Mouse (Mus musculus) limb, embryonic 11.5 days (tissue): Measurements from ENCODE around the gene Tfcp2l1. TPM values are rescaled to one million over a fixed set of nuclear protein-coding genes. Genes with fewer than 3 reads are reported as not detected.
"Not testable (repeated sequence)": the region's sequence is repeated elsewhere in the genome, so short reads cannot be mapped to it uniquely, and the experiment has no call there.

ENCODE experiments used
- ATAC-seq: fragments of 200-750 bp; cut with Nextera tagmentation; 2 replicates; pipeline ENCODE4 v1.8.0; 2017; ENCODE audit warnings: low read depth; ENCODE audit not compliant: insufficient number of reproducible peaks, low FRiP score, low TSS enrichment
- DNase-seq: peaks from one replicate; pipeline ENCODE4 v3.0.0-alpha.2; 2015; ENCODE audit warnings: low spot score
- H3K27ac ChIP-seq: fragments of 300-500 bp; sonication (generic); replicated peaks from 2 replicates; pipeline ENCODE4 v1.5.1; 2014; ENCODE audit warnings: low read depth, mild to moderate bottlenecking, low read length
- H3K27me3 ChIP-seq: fragments of 300-500 bp; sonication (generic); 2 replicates; pipeline ENCODE4 v1.6.1; 2014; ENCODE audit warnings: mild to moderate bottlenecking, low read length, mixed read lengths; ENCODE audit not compliant: control insufficient read depth, insufficient read depth
- H3K36me3 ChIP-seq: fragments of 300-500 bp; sonication (generic); 2 replicates; pipeline ENCODE4 v1.6.1; 2014; ENCODE audit warnings: mild to moderate bottlenecking, low read length, moderate library complexity, mixed read lengths; ENCODE audit not compliant: control insufficient read depth, insufficient read depth
- H3K4me1 ChIP-seq: fragments of 300-500 bp; sonication (generic); 2 replicates; pipeline ENCODE4 v1.6.1; 2014; ENCODE audit warnings: low read length, mixed read lengths; ENCODE audit not compliant: control insufficient read depth, insufficient read depth
- H3K4me2 ChIP-seq: fragments of 300-500 bp; sonication (generic); 2 replicates; pipeline ENCODE4 v1.6.1; 2014; ENCODE audit warnings: low read depth, mild to moderate bottlenecking, moderate library complexity; ENCODE audit not compliant: severe bottlenecking
- H3K4me3 ChIP-seq: fragments of 300-500 bp; sonication (generic); 2 replicates; pipeline ENCODE4 v1.5.1; 2014; ENCODE audit warnings: low read depth, low read length
- H3K9ac ChIP-seq: fragments of 300-500 bp; sonication (generic); 2 replicates; pipeline ENCODE4 v1.6.1; 2014; ENCODE audit warnings: mild to moderate bottlenecking, low read length
- H3K9me3 ChIP-seq: fragments of 300-500 bp; sonication (generic); 2 replicates; pipeline ENCODE4 v1.6.1; 2016; ENCODE audit warnings: low read length; ENCODE audit not compliant: control insufficient read depth
- WGBS: fragments of 180-500 bp; shearing (Covaris S2); extraction: QIAGEN DNeasy Blood & Tissue Kit; methylation state at CpG from one replicate; pipeline ENCODE4 v1.1.7; 2014; 5-methylcytosine and 5-hydroxymethylcytosine counted together
- polyA plus RNA-seq: library from polyadenylated mRNA; unstranded; fragments of >200 nt; fragmentation: Nextera tagmentation; extraction: Ambion mirVana; gene quantifications from 2 replicates; pipeline ENCODE4 v1.2.1, GENCODE M21; 2014

Tfcp2l1 gene
- polyA plus RNA-seq, 1 experiment from 2014 or later, result 0.15 TPM

- 89% methylated on average over 3 of the region's 3 CpGs for WGBS
Measured at GRCm38 (mm10) chr1:118613631-118614183, 14.0 kb upstream of the Tfcp2l1 start.

GRCm38 (mm10) chr1:118621055-118621454 lies 6.7 kb upstream of the Tfcp2l1 start:
- not testable (repeated sequence) for H3K9ac ChIP-seq, H3K27me3 ChIP-seq, H3K9me3 ChIP-seq, H3K27ac ChIP-seq, ATAC-seq, H3K36me3 ChIP-seq, H3K4me3 ChIP-seq, H3K4me2 ChIP-seq, H3K4me1 ChIP-seq, DNase-seq
- 84% methylated on average over 5 of the region's 5 CpGs for WGBS

More at GRCm38 (mm10) chr1:118613631-118614183, 14.0 kb upstream of the Tfcp2l1 start:
- H3K9ac ChIP-seq, result no peak overlapping the region
- H3K4me1 ChIP-seq, result no peaks in the 10 kb centered on the region
- DNase-seq, result no peak
- no peak overlapping the region for H3K4me3 ChIP-seq
- no peak for ATAC-seq
- H3K27me3 ChIP-seq, result no peaks in the 10 kb centered on the region
- no peaks in the 10 kb centered on the region; the same call in 1 of the 2 replicates for H3K36me3 ChIP-seq
- no peak overlapping the region for H3K4me2 ChIP-seq
- H3K9me3 ChIP-seq, result no peaks in the 10 kb centered on the region
- H3K27ac ChIP-seq, result no peak overlapping the region

GRCm38 (mm10) chr1:118622857-118623256 lies 4.9 kb upstream of the Tfcp2l1 start:
- WGBS, result 58% methylated on average over 3 of the region's 3 CpGs
- ATAC-seq, result no peak
- no peaks in the 10 kb centered on the region for H3K9me3 ChIP-seq
- no peak overlapping the region for H3K4me3 ChIP-seq
- no peaks in the 10 kb centered on the region for H3K36me3 ChIP-seq
- no peak for DNase-seq
- H3K27ac ChIP-seq, result no peak overlapping the region
- H3K27me3 ChIP-seq, result peaks cover 14% of the 10 kb centered on the region
- no peak overlapping the region for H3K9ac ChIP-seq
- peaks cover 3% of the 10 kb centered on the region; the same call in 1 of the 2 replicates for H3K4me1 ChIP-seq
- no peak overlapping the region for H3K4me2 ChIP-seq

- Histone ChIP-seq H3K27me3 (peaks cover 22% of the 10 kb centered on the region), H3K9me3 (no peaks in the 10 kb centered on the region), H3K4me2 (no peak overlapping the region), H3K9ac (no peak overlapping the region), H3K36me3 (no peaks in the 10 kb centered on the region), H3K4me3 (no peak overlapping the region), H3K27ac (no peak overlapping the region), H3K4me1 (peaks cover 3% of the 10 kb centered on the region)
- no peak for ATAC-seq
- DNase-seq, result no peak
- WGBS, result 43% methylated on average over 6 of the region's 6 CpGs
Measured at GRCm38 (mm10) chr1:118625461-118625860, 2.3 kb upstream of the Tfcp2l1 start.

- Histone ChIP-seq H3K27ac (no peak overlapping the region), H3K4me1 (peaks cover 3% of the 10 kb centered on the region), H3K4me3 (no peak overlapping the region), H3K27me3 (peaks cover 22% of the 10 kb centered on the region), H3K9ac (no peak overlapping the region), H3K36me3 (no peaks in the 10 kb centered on the region), H3K9me3 (no peaks in the 10 kb centered on the region), H3K4me2 (no peak overlapping the region)
- WGBS, result 62% methylated on average over 2 of the region's 2 CpGs
- DNase-seq (no peak), ATAC-seq (no peak)
Measured at GRCm38 (mm10) chr1:118625921-118626320, 1.8 kb upstream of the Tfcp2l1 start.

GRCm38 (mm10) chr1:118626452-118626851 lies 1.3 kb upstream of the Tfcp2l1 start:
- WGBS, result 70% methylated on average over 2 of the region's 2 CpGs
- H3K27me3 ChIP-seq, result peaks cover 22% of the 10 kb centered on the region
- H3K4me2 ChIP-seq, result no peak overlapping the region
- ATAC-seq, result no peak
- H3K9me3 ChIP-seq, result no peaks in the 10 kb centered on the region
- H3K4me3 ChIP-seq, result no peak overlapping the region
- no peak for DNase-seq
- no peak overlapping the region for H3K9ac ChIP-seq
- peaks cover 3% of the 10 kb centered on the region for H3K4me1 ChIP-seq
- no peaks in the 10 kb centered on the region for H3K36me3 ChIP-seq
- no peak overlapping the region for H3K27ac ChIP-seq

GRCm38 (mm10) chr1:118633415-118633980 lies 5.8 kb downstream of the Tfcp2l1 start:
- WGBS, result 86% methylated on average over 4 of the region's 4 CpGs
- no peak overlapping the region for H3K4me3 ChIP-seq
- peaks cover 2% of the 10 kb centered on the region for H3K27me3 ChIP-seq
- no peak for DNase-seq
- no peaks in the 10 kb centered on the region; the same call in 1 of the 2 replicates for H3K4me1 ChIP-seq
- no peak overlapping the region for H3K4me2 ChIP-seq
- H3K27ac ChIP-seq, result no peak overlapping the region
- H3K36me3 ChIP-seq, result no peaks in the 10 kb centered on the region
- no peaks in the 10 kb centered on the region for H3K9me3 ChIP-seq
- ATAC-seq, result no peak
- H3K9ac ChIP-seq, result no peak overlapping the region

- Histone ChIP-seq H3K4me3 (no peak overlapping the region), H3K9me3 (no peaks in the 10 kb centered on the region), H3K9ac (no peak overlapping the region), H3K4me2 (no peak overlapping the region), H3K36me3 (no peaks in the 10 kb centered on the region), H3K27me3 (no peaks in the 10 kb centered on the region), H3K27ac (no peak overlapping the region), H3K4me1 (no peaks in the 10 kb centered on the region)
- DNase-seq, result no peak
- 64% methylated on average over 2 of the region's 2 CpGs for WGBS
- ATAC-seq, result no peak
Measured at GRCm38 (mm10) chr1:118642296-118642999, 14.7 kb downstream of the Tfcp2l1 start.
